Mouse (Mus musculus) frontal cortex, adult 2 months (tissue): ENCODE results near the gene Fhad1. TPM values are rescaled to one million over a fixed set of nuclear protein-coding genes. Genes with fewer than 3 reads are reported as not detected.
A peak's percentile ranks its signal among the peaks of the same experiment; 100 is the strongest.

ENCODE experiments used
- DNase-seq, 2 experiments: peaks; one replicate each; pipeline ENCODE4 v3.0.0; 2022; ENCODE audit warnings: low spot score in 1 of 2; ENCODE audit errors: extremely low spot score in 1 of 2
- polyA plus RNA-seq: library from polyadenylated mRNA; depleted of rRNA; stranded (reverse); fragments of >200 nt; gene quantifications from 2 replicates; pipeline ENCODE4 v1.2.3, GENCODE M21; 2012

Gene Fhad1
- polyA plus RNA-seq, 1 experiment, result 9.8 TPM

DNA sequence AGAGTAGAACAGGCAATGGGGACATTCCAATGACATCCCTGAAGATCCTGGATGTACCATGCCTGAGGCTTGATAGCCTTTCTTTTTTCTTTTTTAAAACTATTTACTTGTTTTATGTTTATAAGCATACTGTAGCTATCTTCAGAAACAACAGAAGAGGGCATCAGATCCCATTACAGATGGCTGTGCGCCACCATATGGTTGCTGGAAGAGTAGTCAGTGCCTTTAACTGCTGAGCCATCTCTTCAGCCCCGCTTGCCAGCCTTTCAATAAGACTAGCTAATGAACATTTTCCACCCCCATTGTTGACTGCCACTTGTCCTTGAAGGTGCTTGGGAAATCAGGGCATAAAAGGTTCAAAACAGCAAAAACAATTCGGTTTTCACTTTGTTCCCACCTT lies 31.2 kb downstream of the Fhad1 start:
- peak in 1 of 2 experiments; percentile 63 for DNase-seq

DNA sequence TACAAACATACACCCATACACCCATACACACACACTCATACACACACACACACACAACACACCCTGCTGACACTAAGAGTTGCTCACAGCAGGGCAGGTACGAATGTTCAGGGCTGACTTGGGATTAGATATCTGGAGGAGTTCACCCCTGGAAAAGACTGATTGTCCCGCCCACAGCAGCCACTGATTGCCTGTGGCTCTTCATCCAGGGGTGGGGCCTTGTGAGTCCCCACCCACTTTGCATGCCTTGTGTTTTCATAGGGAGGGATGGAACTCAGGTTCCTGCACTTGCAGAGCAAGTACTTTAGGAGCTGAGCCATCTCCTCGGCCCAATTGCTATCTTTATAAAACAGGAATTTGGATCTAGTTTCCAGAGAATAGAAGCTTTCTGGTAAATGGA lies 33.4 kb downstream of the Fhad1 start:
- DNase-seq, result no peak

DNA sequence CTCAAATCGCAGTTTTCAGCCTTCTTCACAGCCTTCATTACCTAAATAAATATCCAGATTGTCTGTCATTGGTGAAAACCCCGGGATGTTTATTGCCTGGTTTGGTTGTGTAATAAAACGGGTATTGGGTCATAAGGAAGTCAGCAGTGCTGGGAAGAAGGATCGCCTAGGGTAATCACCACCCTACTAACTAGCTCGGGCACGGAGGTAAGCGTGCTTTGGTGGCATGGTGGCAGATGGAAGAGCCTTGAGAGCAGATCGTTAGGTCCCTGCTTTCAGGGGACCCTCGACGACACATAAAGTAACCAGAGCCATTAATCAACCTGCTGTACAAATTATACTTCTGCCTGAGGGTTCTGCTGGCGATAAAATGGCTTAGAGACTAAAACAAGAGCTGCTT lies 36.3 kb downstream of the Fhad1 start:
- no peak for DNase-seq

DNA sequence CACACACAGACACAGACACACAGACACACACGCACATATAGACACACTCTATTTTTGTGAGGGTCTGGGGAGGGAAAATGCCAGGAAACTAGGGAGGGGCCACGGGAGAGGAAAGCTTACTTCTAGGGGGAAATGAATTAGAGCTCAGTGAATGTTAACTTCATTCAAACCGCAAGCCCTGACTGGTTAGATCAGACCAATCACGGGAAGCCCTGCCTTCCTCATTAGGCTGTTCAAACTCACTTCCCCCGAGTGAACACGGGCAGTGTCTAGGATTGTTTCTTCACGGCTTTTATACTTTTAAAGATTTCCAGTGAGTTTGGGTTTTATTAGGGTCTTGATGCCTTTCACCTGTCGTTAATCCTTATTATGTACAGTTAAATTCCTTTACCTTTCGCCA lies 37.5 kb downstream of the Fhad1 start:
- no peak for DNase-seq

DNA sequence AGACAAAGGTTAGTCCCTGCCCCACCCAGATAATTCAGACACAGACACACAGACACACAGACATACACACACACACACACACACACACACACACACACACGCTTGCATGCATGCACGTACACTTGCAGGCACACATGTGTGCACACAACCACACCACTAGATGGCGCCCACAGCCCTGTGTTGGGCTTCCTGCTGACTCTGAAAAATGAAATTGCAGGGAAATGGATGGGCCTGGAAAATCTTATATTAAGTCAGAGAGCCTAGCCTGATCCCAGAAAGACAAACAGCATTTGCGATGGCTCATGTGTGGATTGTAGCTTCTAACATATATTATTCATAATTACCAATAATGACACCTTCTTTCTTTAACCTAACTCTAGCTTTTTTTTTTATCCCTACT lies 38.7 kb downstream of the Fhad1 start:
- DNase-seq, result peak in 1 of 2 experiments; percentile 69

DNA sequence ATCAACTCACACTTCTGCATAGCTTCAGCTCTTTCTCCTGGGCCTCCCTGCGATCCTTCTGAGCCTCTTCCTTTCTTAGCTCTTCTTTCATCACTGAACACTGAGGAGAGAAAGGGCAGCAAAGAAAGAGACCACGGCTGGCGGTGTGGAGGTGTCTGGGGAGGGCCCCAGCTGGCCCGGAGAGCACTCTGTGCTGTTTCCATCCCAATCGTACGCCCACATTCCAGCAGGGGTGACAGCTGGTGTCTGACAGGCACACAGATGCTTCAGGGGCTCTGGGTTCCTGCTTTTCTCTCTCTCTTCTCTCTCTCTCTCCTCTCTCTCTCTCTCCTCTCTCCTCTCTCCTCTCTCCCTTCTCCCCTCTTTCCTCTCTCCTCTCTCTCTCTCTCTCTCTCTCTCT lies 50.3 kb downstream of the Fhad1 start:
- peak; percentile 72 to 85 for DNase-seq

DNA sequence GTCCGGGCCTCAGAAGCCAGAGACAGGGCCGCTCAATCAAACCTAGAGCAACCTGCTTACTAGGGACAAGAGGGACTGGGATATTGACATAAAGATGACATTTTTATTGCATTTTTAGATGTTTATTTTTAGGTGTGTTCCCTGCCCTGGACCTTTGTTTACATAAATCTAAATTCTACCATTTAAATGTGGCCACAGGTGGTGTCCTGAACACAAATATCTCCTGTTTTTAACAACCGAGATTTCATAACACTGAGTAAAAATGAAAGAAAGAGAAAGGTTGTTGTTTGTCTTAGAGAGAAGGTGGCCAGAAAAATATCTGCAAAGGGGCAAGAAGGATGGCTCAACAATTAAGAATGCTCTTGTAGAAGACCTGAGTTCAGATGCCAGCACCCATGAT lies 51.0 kb downstream of the Fhad1 start:
- no peak for DNase-seq

DNA sequence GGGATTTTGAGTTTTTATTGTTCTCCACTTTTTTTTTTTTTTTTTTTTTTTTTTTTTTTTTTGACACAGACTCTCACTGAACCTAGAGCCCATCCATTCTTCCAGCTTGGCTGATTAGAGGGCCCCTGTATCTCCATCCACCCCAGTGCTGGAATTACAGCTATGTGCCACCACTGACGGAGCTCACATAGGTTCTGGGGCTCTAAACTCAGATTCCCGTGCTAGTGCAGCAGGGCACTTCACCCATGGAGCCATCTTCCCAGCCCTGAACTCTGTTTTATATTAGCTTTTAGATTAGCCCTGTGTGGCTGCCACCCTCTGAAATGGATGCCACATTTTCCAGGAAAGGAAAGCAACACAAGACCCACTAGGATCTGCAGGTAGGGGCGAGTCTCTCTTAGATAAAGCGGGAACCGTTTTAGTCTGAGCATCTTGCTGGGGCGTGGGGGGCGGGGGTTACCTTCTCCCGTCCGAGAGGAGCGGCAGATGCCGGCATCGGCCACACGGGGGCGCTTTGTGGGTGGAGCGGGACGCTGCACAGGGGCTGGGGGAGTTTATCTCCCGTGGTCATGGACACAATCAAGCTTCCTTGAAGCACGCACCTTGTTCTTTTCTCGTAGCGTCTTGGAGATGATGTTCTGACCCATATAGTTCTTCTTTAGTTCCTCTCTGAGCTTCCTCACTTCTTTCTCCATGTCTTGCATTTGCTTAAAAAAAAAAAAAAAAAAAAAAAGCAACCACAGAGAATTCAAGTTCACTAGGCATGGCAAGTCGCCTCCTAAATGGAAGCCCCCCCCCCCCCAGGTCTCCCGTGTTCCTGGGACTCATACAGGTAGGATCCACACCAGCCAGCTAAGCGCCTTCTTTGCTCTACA lies 51.8 kb downstream of the Fhad1 start:
- DNase-seq, result peak in 1 of 2 experiments; percentile 73

DNA sequence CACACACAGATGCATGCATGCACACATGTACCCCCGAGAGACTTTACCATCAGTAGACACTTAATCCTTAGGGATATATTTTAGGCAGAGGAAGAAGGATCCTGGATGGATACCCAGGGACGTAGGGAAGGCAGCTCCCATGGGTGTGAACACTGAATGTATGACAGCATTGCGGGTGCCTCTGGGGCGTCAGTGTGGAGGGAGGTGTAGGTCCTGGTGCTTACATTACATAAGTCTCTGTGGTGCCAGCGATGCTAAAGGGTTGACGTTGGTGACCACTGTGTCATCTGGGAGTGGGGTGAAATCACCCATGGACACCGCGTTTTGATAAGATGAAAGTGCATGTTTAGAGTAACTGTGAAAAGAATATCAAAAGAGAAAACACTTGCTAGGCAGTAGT lies 54.8 kb downstream of the Fhad1 start:
- DNase-seq, result no peak

DNA sequence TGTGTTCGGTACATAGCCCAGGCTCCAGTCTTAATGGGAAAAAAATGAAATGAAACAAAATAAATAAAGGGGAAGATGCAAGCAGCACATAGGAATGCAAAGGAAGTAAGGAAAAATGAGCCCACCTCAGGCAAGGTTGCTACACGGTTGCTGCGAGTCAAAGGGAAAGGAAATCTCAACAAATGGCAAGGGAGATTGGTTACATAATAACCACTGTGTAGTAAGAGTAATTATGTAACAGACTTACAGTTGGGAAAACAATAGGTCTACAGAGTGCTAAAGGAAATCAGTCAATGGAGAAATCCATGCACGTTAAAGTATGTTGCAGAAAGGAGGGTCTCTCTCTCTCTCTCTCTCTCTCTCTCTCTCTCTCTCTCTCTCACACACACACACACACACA lies 55.3 kb downstream of the Fhad1 start:
- DNase-seq, result no peak

DNA sequence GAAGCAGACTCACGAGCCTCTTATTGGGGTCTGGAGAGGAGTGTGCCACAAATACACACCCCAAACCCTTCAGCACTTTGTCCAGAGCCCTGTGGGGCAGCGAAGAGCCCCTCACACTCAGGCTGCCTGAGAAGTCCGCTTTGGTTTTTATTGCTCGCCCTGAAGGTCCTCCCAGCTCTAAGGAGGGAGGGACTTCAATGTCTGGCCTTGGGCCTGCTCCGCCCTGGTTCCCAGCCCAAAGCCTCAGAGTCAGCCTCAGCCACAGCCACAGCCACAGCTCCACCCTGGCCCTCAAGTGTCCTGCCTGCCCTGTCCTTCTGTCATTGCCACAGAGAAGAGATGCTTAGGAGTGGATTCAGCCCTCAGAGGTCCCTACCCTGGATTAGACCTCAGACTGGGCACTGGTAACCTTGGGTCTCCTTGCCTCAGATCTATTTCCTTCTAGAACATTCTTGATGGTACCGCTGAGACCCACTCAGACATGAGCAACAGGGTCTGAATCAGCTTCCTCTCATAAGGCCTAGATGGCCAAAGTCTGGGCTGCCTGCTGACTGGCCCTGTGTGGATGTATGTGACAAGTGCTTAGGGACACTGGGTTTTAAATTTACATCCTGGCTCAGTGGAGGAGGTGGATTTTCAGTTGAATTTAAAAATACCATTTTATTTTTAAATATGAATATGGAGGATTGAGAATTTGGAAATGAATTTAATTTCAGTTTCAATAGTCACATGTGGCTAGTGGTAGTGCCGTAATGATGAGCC lies 56.1 kb downstream of the Fhad1 start:
- peak in 1 of 2 experiments; percentile 47 for DNase-seq

DNA sequence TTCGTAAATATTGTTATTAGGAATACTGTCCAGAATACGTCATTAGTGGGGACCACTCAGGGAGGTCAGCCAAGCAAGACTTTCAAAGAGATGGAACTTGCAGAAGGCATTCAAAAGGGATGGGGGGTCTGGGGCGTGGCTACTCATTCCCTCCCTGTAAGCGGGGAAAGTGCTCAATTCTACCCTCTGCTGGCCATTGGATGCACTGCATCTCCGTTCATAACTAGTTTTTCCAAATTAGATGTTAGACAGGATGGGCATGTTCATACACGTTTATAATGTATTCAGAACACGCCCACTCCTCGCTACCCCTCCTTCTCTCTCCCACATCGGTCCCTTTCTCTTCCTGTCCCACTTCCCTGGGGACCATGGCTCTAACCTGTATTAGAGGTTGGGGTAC lies 56.7 kb downstream of the Fhad1 start:
- DNase-seq, result peak; percentile 59 to 90

DNA sequence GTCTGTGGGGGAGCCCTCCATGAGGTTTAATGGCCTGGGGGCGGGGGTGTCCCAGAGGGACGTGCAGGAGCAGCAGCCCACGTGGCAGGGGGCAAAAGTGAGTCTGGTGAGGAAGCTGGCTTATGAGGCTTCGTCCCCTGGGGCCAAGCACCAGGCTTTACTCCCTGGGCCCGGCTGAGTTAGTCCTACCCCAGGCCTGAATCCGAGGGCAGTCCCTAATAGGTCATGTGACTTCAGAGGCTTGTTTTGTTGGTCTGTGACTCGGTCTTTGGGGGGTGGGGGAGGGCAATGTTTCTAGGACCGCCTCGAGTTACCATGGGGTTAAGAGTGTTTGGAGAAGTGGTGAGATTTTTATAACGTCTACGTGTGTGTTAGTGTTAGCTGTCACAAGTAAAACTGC lies 57.1 kb downstream of the Fhad1 start:
- DNase-seq, result no peak

DNA sequence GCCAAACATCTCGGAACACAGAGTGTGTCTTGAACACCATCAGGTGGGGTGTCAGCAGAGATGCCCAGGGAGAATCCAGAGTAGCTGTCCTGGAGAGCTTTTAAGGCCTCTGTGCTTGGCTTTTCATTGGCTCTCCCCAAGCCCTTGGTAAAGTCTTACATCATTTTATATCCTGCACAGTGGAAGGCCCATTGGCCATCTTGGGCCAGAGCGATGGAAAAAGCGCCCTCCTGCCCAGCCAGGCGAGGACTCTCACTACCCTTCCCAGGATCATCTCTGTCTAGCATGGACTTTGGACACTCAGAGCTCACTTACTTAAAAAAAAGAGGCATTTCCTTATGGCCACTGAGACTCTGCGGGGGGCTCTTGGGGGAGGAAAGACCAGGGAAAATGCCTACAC lies 58.0 kb downstream of the Fhad1 start:
- no peak for DNase-seq

DNA sequence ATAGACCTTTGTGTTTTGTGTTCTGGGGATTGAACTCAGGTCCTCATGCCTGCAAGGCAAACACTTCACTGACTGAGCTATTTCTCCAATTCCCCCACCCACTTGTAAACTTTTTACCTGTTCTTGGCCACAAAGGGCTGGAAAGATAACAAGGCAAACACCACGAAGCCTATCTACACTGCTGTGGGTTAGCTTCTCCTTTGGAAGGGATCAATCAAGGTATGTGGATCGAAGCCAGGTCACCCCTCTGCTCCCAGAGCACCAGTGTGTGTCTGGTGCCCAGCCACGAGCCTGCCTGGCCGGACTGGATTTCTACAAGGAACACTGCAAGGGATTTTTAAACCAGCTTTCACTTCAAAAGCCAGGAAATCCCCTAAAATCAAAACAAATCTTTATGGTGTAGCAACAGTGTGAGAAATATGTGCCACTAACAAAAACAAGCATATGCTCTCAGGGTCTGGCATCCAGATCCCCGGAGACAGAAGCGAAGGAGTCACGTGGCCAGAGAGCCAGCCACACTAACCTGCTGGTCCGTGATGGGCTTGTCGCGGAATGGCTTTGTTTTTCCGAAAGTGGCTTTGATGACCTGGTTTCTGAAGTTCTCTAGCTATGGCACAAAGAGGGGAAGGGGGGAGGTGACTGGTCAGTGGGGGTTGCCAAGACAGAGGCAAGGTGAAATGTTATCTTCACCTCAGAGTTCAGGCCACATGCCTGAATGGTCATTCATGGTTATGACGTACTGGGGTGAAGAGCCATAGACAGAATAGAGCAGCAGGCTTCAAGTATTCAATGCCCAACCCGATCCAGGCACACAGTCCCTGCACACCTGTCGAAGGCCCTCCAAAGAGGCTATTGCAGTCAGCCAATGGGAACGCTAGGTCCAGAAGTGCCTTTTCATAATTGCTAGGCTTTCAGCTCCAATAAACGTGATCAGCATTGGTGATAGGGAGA lies 59.8 kb downstream of the Fhad1 start:
- no peak for DNase-seq

DNA sequence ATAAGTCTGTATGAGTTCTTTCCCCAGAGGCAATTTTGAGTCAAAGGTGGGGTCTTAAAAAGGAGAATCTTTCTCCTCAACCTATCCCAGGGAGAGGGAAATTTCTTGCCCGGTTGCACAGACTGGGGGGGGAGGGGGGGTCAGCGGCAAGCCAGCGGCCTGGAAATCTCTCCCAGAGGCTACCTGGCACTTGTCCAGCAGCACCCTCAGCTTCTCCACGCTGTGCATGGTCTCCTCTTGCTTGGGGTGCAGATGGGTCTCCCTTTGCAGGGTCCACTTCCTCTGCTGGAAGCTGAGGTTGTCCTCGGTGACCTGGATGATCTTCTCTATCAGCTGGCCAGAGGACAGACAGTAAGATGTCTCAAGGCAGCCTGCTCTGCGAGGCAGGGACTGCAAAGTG lies 61.0 kb downstream of the Fhad1 start:
- no peak for DNase-seq

DNA sequence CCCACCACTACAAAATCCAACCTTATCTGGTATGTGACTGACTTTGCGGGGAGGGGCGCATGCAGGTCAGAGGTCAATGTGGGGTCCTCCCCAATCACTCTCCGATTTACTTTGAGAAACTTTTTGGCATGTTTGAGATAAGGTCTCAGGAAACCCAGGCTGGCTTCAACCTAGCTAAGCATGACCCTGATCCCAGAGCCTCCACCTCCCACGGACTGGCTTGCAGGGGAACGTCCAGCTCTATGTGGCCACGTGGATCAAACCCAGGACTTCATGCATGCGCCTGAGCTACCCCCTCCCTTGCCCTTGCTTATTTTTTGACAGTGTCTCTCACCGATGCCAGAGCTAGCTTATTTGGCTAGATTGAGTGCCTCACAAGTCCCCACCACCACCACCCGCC lies 61.6 kb downstream of the Fhad1 start:
- DNase-seq, result no peak

DNA sequence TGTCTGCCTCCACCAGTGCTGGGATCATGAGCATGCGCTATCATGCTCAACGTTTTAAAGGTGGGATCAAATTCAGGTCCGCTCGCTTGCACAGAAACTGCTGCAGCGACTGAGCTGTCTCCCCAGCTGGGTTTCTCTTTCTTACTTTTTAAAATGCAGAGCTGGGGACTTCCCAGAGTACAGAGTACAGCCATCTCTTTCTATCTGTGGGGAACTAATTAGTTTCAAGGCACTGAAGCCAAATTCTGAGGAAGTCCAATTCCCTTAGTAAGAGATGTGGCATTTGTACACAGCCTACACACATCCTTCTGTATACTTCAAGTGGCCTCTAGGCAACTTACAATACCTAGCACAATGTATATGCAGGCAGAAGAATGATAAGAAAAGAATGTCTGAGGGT lies 62.1 kb downstream of the Fhad1 start:
- DNase-seq, result peak in 1 of 2 experiments; percentile 33

DNA sequence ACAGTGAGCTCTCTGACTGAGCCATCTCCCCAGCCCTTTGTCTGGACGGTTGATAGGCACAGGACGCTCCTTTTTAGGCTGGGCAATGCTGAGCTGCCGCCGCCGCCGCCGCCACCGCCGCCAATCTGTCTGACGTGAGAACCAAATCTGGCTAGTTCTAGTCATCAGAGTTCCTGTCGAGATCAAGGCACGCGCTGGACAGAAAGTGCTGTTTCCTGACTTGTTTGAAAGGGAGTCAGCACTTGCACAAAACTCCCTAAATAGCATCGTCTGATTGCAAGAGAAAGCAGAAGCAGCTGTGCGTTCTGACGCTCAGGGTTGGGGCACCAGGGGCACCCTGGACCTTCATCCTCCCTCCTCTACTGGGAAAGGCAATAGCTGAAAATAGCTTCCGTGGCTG lies 62.8 kb downstream of the Fhad1 start:
- peak; percentile 61 to 78 for DNase-seq

DNA sequence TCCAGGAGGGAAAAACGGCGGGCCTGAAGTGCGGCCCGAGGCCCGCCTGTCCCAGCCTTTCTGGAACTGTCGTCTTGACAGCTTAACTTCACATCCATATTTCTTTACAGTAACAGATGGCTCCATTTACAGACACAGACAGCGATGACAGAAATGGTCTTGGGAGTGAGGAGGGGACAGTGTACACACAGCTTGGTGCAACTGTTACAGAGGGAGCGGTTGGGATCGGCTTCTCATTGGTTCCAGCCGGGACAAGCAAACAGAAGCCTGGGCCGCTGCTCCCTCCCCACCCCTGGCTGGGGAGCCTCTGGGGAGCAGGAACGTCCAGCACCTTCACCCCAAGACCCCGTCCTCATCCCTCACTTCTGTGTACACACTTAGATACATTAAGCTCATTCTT lies 65.4 kb downstream of the Fhad1 start:
- no peak for DNase-seq

DNA sequence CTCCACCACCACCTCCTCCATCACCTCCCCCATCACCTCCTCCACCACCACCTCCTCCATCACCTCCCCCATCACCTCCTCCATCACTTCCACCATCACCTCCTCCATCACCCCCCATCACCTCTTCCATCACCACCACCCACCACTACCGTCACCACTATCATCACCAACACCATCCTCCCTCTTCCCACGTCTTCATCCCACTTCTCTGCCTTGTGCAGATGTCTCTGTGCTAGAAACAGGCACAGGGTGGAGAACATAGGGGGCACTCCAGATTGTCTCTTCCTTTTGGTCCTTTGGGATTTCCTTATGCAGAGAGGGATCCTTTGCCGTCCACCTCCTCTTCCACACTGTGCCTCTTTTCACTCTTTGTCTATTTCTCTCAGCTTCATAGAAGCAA lies 66.1 kb downstream of the Fhad1 start:
- DNase-seq, result peak in 1 of 2 experiments; percentile 51
